Mouse (Mus musculus): Measurements from ENCODE around the gene Fbxw4.

- TF ChIP-seq TAL1 (conservative IDR thresholded peaks at IDR 0.05; ENCODE audit: low read depth, low read length) (no peak), CTCF (IDR thresholded peaks at IDR 0.05; ENCODE audit: low read depth, low read length) (no peak), GATA1 (IDR thresholded peaks at IDR 0.05; ENCODE audit: borderline replicate concordance, low read length) (no peak)
Observed at GRCm38 (mm10) chr19:45675196-45675595, 15.1 kb upstream of the Fbxw4 start.
